Mouse (Mus musculus): ENCODE data around the gene Rbms3.

- no peak for TF ChIP-seq CHD2 (IDR thresholded peaks at IDR 0.05; ENCODE audit: low read depth, low read length)
- TF ChIP-seq HCFC1 (IDR thresholded peaks at IDR 0.05; ENCODE audit: borderline replicate concordance, insufficient read depth, low read length), result no peak
- TF ChIP-seq ZNF384 (IDR thresholded peaks at IDR 0.05; ENCODE audit: low read depth, low read length), result no peak
- TF ChIP-seq ZC3H11A (IDR thresholded peaks at IDR 0.05; ENCODE audit: borderline replicate concordance, low read depth, low read length), result no peak
Observed at GRCm38 (mm10) chr9:117065601-117066000, 564.1 kb downstream of the Rbms3 start.

Data from ES-E14 (cell line).